Mouse (Mus musculus) urinary bladder, adult 2 months (tissue): ENCODE measurements around the gene Olfr598. TPM values are rescaled to one million over a fixed set of nuclear protein-coding genes. Genes with fewer than 3 reads are reported as not detected.
"Not testable (repeated sequence)": the region's sequence is repeated elsewhere in the genome, so short reads cannot be mapped to it uniquely, and the experiment has no call there.

Experiments
- DNase-seq: peaks from one replicate; pipeline ENCODE4 v3.0.0; 2022; ENCODE audit warnings: low spot score
- polyA plus RNA-seq: library from polyadenylated mRNA; depleted of rRNA; stranded (reverse); fragments of >200 nt; gene quantifications from 2 replicates; pipeline ENCODE4 v1.2.3, GENCODE M21; 2012; rRNA removed

Gene Olfr598
- polyA plus RNA-seq: not detected in 2 replicates

GRCm38 (mm10) chr7:103323268-103323667, at the start of gene Olfr598:
TSS of gene Olfr598 (plus strand) at chr7:103323568.
- no peak for DNase-seq

- not testable (repeated sequence) for DNase-seq
Measured at GRCm38 (mm10) chr7:103305348-103305747, 18.0 kb upstream of the Olfr598 start, which contains the start of gene Olfr596. TSS of gene Olfr596 (plus strand) at chr7:103305648.

GRCm38 (mm10) chr7:103316015-103316414, 7.4 kb upstream of the Olfr598 start, which contains the start of gene Olfr597:
TSS of gene Olfr597 (plus strand) at chr7:103316315.
- DNase-seq: not testable (repeated sequence)

- no peak for DNase-seq
Measured at GRCm38 (mm10) chr7:103335617-103336016, 12.2 kb downstream of the Olfr598 start, which contains the start of gene Olfr599. TSS of gene Olfr599 (plus strand) at chr7:103335917.

- no peak for DNase-seq
Measured at GRCm38 (mm10) chr7:103349569-103349968, 26.2 kb downstream of the Olfr598 start, which contains the start of gene Olfr600. TSS of gene Olfr600 (minus strand) at chr7:103349669.

GRCm38 (mm10) chr7:103362555-103362954, 39.2 kb downstream of the Olfr598 start, which contains the start of gene Olfr601:
TSS of gene Olfr601 (minus strand) at chr7:103362655.
- no peak for DNase-seq

Other genes starting within 250 kb of the Olfr598 start
- gene Olfr584, start 241.7 kb upstream of the Olfr598 start, polyA plus RNA-seq: not detected in 2 replicates
- not detected in 2 replicates for gene Olfr585, start 225.8 kb upstream of the Olfr598 start, polyA plus RNA-seq
- gene Olfr586, start 197.9 kb upstream of the Olfr598 start, polyA plus RNA-seq: not detected in 2 replicates
- gene Olfr588-ps1, start 182.7 kb upstream of the Olfr598 start, polyA plus RNA-seq: not detected in 2 replicates
- gene Olfr589, start 167.2 kb upstream of the Olfr598 start, polyA plus RNA-seq: not detected in 2 replicates
- gene Olfr591, start 145.2 kb upstream of the Olfr598 start, polyA plus RNA-seq: not detected in 2 replicates
- not detected in 2 replicates for gene Olfr592, start 138.8 kb upstream of the Olfr598 start, polyA plus RNA-seq
- not detected in 2 replicates for gene Olfr593, start 111.7 kb upstream of the Olfr598 start, polyA plus RNA-seq
- not detected in 2 replicates for gene Olfr594, start 106.6 kb upstream of the Olfr598 start, polyA plus RNA-seq
- not detected in 2 replicates for gene Usp17ld, start 71.1 kb upstream of the Olfr598 start, polyA plus RNA-seq
- not detected in 2 replicates for gene Olfr596, start 17.9 kb upstream of the Olfr598 start, polyA plus RNA-seq
- not detected in 2 replicates for gene Olfr597, start 7.3 kb upstream of the Olfr598 start, polyA plus RNA-seq
- gene Olfr599, start 12.3 kb downstream of the Olfr598 start, polyA plus RNA-seq: not detected in 2 replicates
- not detected in 2 replicates for gene Olfr600, start 26.1 kb downstream of the Olfr598 start, polyA plus RNA-seq
- not detected in 2 replicates for gene Olfr601, start 39.1 kb downstream of the Olfr598 start, polyA plus RNA-seq
- gene Olfr603, start 62.6 kb downstream of the Olfr598 start, polyA plus RNA-seq: not detected in 2 replicates
- gene Usp17lc, start 91.5 kb downstream of the Olfr598 start, polyA plus RNA-seq: not detected in 2 replicates
- not detected in 2 replicates for gene Olfr605, start 121.9 kb downstream of the Olfr598 start, polyA plus RNA-seq
- gene Olfr606, start 125.5 kb downstream of the Olfr598 start, polyA plus RNA-seq: not detected in 2 replicates
- not detected in 2 replicates for gene Olfr607, start 140.6 kb downstream of the Olfr598 start, polyA plus RNA-seq
- gene Olfr608, start 146.3 kb downstream of the Olfr598 start, polyA plus RNA-seq: not detected in 2 replicates
- not detected in 2 replicates for gene Olfr609, start 174.5 kb downstream of the Olfr598 start, polyA plus RNA-seq
- gene Olfr610, start 188.6 kb downstream of the Olfr598 start, polyA plus RNA-seq: not detected in 2 replicates
- not detected in 2 replicates for gene Olfr611, start 197.3 kb downstream of the Olfr598 start, polyA plus RNA-seq
- gene Olfr612, start 219.1 kb downstream of the Olfr598 start, polyA plus RNA-seq: not detected in 2 replicates
- not detected in 2 replicates for gene Olfr613, start 224.5 kb downstream of the Olfr598 start, polyA plus RNA-seq
- gene Olfr615, start 232.5 kb downstream of the Olfr598 start, polyA plus RNA-seq: not detected in 2 replicates
- gene Olfr616, start 245.6 kb downstream of the Olfr598 start, polyA plus RNA-seq: not detected in 2 replicates
- gene Olfr617, start 249.5 kb downstream of the Olfr598 start, polyA plus RNA-seq: not detected in 2 replicates